In the genomic region with DNA sequence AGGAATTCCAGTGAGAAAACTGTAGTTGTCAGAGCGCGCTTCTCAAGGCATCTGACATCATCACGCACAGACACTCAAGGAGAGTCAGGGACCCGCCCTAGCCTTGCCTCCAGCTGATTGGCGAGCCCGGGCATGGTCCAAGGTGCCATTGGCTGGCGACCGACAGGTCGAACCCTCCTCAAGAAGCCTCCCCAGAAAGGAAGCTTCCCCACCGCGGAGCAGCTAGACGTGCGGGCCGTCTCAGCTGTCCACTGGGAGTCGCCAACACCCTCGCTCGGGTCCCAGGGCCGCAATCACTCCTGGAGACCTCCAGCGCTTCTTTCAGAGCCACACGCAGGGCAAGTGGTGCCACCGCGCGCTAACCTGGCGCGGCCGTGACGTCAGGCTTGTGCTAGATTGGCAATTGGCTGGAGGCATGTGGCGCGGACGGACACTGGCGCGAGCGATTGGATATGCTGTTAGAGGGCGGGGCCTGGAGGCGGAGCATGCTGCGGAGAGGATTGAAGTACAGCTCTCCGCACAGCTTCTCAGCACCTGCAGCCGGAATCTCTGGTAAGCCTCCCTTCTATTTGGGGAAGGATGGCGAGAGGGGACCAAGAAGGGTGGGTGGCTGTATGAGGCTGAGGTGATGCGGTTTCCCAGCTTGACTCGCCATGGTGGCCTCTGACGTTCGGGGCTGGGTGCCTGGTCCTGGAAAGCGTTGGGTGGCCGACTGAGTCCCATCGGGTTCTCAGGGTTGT, we compare ENCODE assay signal across 7 mouse cellular contexts. TPM values are rescaled to one million over a fixed set of nuclear protein-coding genes. Genes with fewer than 3 reads are reported as not detected.
DNase-seq lines count a peak whose midpoint lies in the region; ATAC-seq and TF ChIP-seq lines count a peak whose summit lies in the region.

A gene (plus strand): TSS at position 57 of the 740 bp plus-strand sequence.

- ATAC-seq in embryonic facial prominence, embryonic 12.5 days (ENCODE audit: insufficient number of reproducible peaks, insufficient read depth, low FRiP score, low TSS enrichment): peak; percentile 100
- peak; percentile 100 for ATAC-seq in limb, embryonic 12.5 days (ENCODE audit: insufficient number of reproducible peaks, insufficient read depth, low FRiP score, low TSS enrichment, low read depth)
- peak; percentile 100 for ATAC-seq in midbrain, embryonic 15.5 days (replicated peaks)

- peaks cover 13% of the 10 kb centered on the region for H3K36me3 ChIP-seq in embryonic facial prominence, embryonic 12.5 days
- H3K36me3 ChIP-seq in kidney, adult 2 months (ENCODE audit: control insufficient read depth, insufficient read depth, low read length): no peaks in the 10 kb centered on the region; the same call in 1 of the 2 replicates
- H3K36me3 ChIP-seq in limb, embryonic 12.5 days: peaks cover 24% of the 10 kb centered on the region
- H3K36me3 ChIP-seq in midbrain, embryonic 15.5 days (replicated peaks): peaks cover 9% of the 10 kb centered on the region; the same call in 1 of the 2 replicates
- H3K36me3 ChIP-seq in spleen, adult 2 months (ENCODE audit: control insufficient read depth, insufficient read depth, low read length): no peaks in the 10 kb centered on the region; the same call in 1 of the 2 replicates

- peak within 1 kb of the TSS; percentile 64 for H3K4me2 ChIP-seq in embryonic facial prominence, embryonic 12.5 days (replicated peaks)
- peak within 1 kb of the TSS; percentile 66 for H3K4me2 ChIP-seq in limb, embryonic 12.5 days
- H3K4me2 ChIP-seq in midbrain, embryonic 15.5 days: peak within 1 kb of the TSS; percentile 58

- peak; percentile 71 for TF ChIP-seq POLR2A in kidney, adult 2 months (IDR thresholded peaks at IDR 0.05; ENCODE audit: low read depth, low read length)
- peak; percentile 47; the same call in 1 of the 2 replicates for TF ChIP-seq POLR2A in spleen, adult 2 months (IDR thresholded peaks at IDR 0.05; ENCODE audit: low read depth, low read length)

- peak within 1 kb of the TSS; percentile 73 for H3K4me3 ChIP-seq in embryonic facial prominence, embryonic 12.5 days
- peak within 1 kb of the TSS; percentile 86 for H3K4me3 ChIP-seq in kidney, adult 2 months (ENCODE audit: insufficient read depth, low read depth, low read length)
- H3K4me3 ChIP-seq in limb, embryonic 12.5 days (replicated peaks): peak within 1 kb of the TSS; percentile 72
- peak within 1 kb of the TSS; percentile 65 for H3K4me3 ChIP-seq in midbrain, embryonic 15.5 days
- peak within 1 kb of the TSS; percentile 96 for H3K4me3 ChIP-seq in spleen, adult 2 months (ENCODE audit: extremely low read depth, insufficient read depth, insufficient read length)

- H3K27me3 ChIP-seq in embryonic facial prominence, embryonic 12.5 days: no peaks in the 10 kb centered on the region
- no peaks in the 10 kb centered on the region for H3K27me3 ChIP-seq in kidney, adult 2 months (replicated peaks; ENCODE audit: control insufficient read depth, insufficient read depth, low read length)
- no peaks in the 10 kb centered on the region for H3K27me3 ChIP-seq in limb, embryonic 12.5 days
- no peaks in the 10 kb centered on the region for H3K27me3 ChIP-seq in midbrain, embryonic 15.5 days (replicated peaks)
- no peaks in the 10 kb centered on the region for H3K27me3 ChIP-seq in spleen, adult 2 months (ENCODE audit: control insufficient read depth, insufficient read depth, low read length)

- peak within 1 kb of the TSS; percentile 91 for H3K27ac ChIP-seq in embryonic facial prominence, embryonic 12.5 days
- H3K27ac ChIP-seq in kidney, adult 2 months (ENCODE audit: insufficient read depth, low read depth, low read length): peak within 1 kb of the TSS; percentile 94
- peak within 1 kb of the TSS; percentile 88 for H3K27ac ChIP-seq in limb, embryonic 12.5 days
- H3K27ac ChIP-seq in midbrain, embryonic 15.5 days: peak within 1 kb of the TSS; percentile 98
- H3K27ac ChIP-seq in spleen, adult 2 months (ENCODE audit: insufficient read depth, low read length): peak within 1 kb of the TSS; percentile 97

- no peaks in the 10 kb centered on the region for H3K9me3 ChIP-seq in embryonic facial prominence, embryonic 12.5 days
- no peaks in the 10 kb centered on the region for H3K9me3 ChIP-seq in limb, embryonic 12.5 days
- no peaks in the 10 kb centered on the region for H3K9me3 ChIP-seq in midbrain, embryonic 15.5 days

- peaks cover 8% of the 10 kb centered on the region; the same call in 1 of the 2 replicates for H3K4me1 ChIP-seq in embryonic facial prominence, embryonic 12.5 days
- no peaks in the 10 kb centered on the region; the same call in 1 of the 2 replicates for H3K4me1 ChIP-seq in kidney, adult 2 months (ENCODE audit: control insufficient read depth, insufficient read depth, low read length)
- peaks cover 10% of the 10 kb centered on the region for H3K4me1 ChIP-seq in limb, embryonic 12.5 days (replicated peaks)
- peaks cover 28% of the 10 kb centered on the region for H3K4me1 ChIP-seq in midbrain, embryonic 15.5 days
- H3K4me1 ChIP-seq in spleen, adult 2 months (ENCODE audit: control insufficient read depth, insufficient read depth, insufficient read length): no peaks in the 10 kb centered on the region

- TF ChIP-seq CTCF in kidney, adult 2 months (conservative IDR thresholded peaks at IDR 0.05; ENCODE audit: insufficient read depth, insufficient read length, low read depth, low read length): no peak
- TF ChIP-seq CTCF in spleen, adult 2 months (IDR thresholded peaks at IDR 0.05; ENCODE audit: extremely low read depth, insufficient read depth, insufficient read length, insufficient replicate concordance): no peak

- peak within 1 kb of the TSS; percentile 66 for H3K9ac ChIP-seq in embryonic facial prominence, embryonic 12.5 days
- H3K9ac ChIP-seq in limb, embryonic 12.5 days (replicated peaks): peak within 1 kb of the TSS; percentile 68
- H3K9ac ChIP-seq in midbrain, embryonic 15.5 days: peak within 1 kb of the TSS; percentile 60

- WGBS in embryonic facial prominence, embryonic 12.5 days: under 1% methylated on average over 46 of the region's 46 CpGs
- under 1% methylated on average over 46 of the region's 46 CpGs for WGBS in kidney, adult 2 months
- under 1% methylated on average over 46 of the region's 46 CpGs for WGBS in limb, embryonic 12.5 days
- WGBS in midbrain, embryonic 15.5 days: under 1% methylated on average over 46 of the region's 46 CpGs
- WGBS in spleen, adult 2 months: under 1% methylated on average over 46 of the region's 46 CpGs

- DNase-seq in adrenal gland, postnatal 25 days: peak; percentile 96
- peak; percentile 97 for DNase-seq in heart, adult 18-20 months
- peak; percentile 98 for DNase-seq in kidney, adult 2 months
- peak; percentile 92 to 94 for DNase-seq in spleen, adult 2 months (ENCODE audit: low read depth in 1 of 2, low spot score in 2 of 2)

RNA-seq across cellular contexts. Expression of the gene that starts here (rescaled TPM):
- 258 and 343 TPM in 2 replicates for total RNA-seq in adrenal gland, postnatal 25 days (2021)
- 66.8 and 83.4 TPM in 2 replicates for polyA plus RNA-seq in embryonic facial prominence, embryonic 12.5 days (2016; fragmentation: Nextera tagmentation; extraction: Ambion mirVana)
- 1 to 10 TPM; 4.8 to 5.8 TPM for total RNA-seq in heart, adult 18-20 months (2021)
- polyA plus RNA-seq in kidney, adult 2 months (2012; rRNA removed): 8.8 and 11.0 TPM in 2 replicates
- 75.6 and 81.8 TPM in 2 replicates for polyA plus RNA-seq in limb, embryonic 12.5 days (2016; fragmentation: Nextera tagmentation; extraction: Ambion mirVana)
- polyA plus RNA-seq in midbrain, embryonic 15.5 days (2015; fragmentation: Nextera tagmentation; extraction: Ambion mirVana): 89.4 and 94.1 TPM in 2 replicates
- polyA plus RNA-seq in spleen, adult 2 months (2012; rRNA removed): 3.5 and 4.3 TPM in 2 replicates

Comparison
In these comparisons a context has a peak if more than half of its experiments do, and no peak if none do; other contexts are left out.
1. Peak in every context shown above with its lines: DNase-seq, ATAC-seq, H3K4me3 ChIP-seq and H3K27ac ChIP-seq.
2. RNA of the gene that starts here (total RNA-seq): 258 to 343 TPM in adrenal gland, postnatal 25 days; 4.8 to 5.8 TPM in heart, adult 18-20 months; every median in the first group is over 10 times any median in the second.